19 mouse cellular contexts compared by ENCODE assay signal in the genomic region with DNA sequence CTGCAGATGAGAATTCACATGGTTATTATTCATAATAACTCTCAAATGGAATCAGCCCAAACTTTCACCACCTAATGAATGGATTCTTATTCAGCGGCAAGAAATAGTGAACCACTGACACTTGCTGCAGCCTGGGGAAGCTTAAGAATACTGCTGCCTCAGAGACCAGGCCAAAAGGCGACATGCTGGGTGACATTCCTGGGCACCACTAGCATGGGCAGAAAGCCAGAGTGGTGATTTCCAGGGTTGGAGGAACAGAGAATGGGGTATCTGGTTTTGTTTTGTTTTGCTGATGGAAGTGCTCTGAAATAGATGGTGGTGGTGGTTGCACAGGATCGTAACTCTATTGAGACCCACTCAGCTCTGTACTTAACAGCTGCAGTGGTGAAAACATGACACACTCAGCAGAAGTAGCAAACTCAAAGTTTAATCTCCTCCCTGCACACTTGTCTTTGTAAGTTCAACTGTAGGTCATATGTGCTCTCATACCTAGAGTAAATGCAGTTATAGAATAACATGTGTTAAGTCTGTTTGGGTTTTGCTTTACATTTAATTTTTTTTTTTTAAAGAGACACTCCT. TPM values are rescaled to one million over a fixed set of nuclear protein-coding genes. Genes with fewer than 3 reads are reported as not detected.
A peak's percentile ranks its signal among the peaks of the same experiment; 100 is the strongest.
DNase-seq lines count a peak whose midpoint lies in the region; ATAC-seq and TF ChIP-seq lines count a peak whose summit lies in the region.
"Had no signal": no experiment of that assay in that cellular context is flagged by ENCODE, and none has a peak within 500 bp of the region (broad histone marks: within the 10 kb centered on the region; RNA-seq: fewer than 3 reads in every experiment).

No protein-coding gene starts in this region.

- H3K4me1 ChIP-seq in hindbrain, embryonic 16.5 days (ENCODE audit: control insufficient read depth, insufficient read depth, low read depth, low read length), result no peaks in the 10 kb centered on the region
- H3K4me1 ChIP-seq in hindbrain, embryonic 12.5 days, result no peaks in the 10 kb centered on the region
- H3K4me1 ChIP-seq in midbrain, postnatal 0 days (ENCODE audit: insufficient read depth, low read length), result no peaks in the 10 kb centered on the region
- H3K4me1 ChIP-seq in midbrain, embryonic 14.5 days (ENCODE audit: control insufficient read depth, insufficient read depth, low read length), result no peaks in the 10 kb centered on the region
- H3K4me1 ChIP-seq in cerebellum, adult 2 months (ENCODE audit: control insufficient read depth, insufficient read depth, low read length), result no peaks in the 10 kb centered on the region; the same call in 1 of the 2 replicates
- no peaks in the 10 kb centered on the region for H3K4me1 ChIP-seq in forebrain, embryonic 15.5 days
- H3K4me1 ChIP-seq: heart, embryonic 10.5 days; kidney, embryonic 15.5 days; lung, embryonic 15.5 days had no signal

- 67% methylated on average over 3 of the region's 3 CpGs for WGBS in hindbrain, embryonic 16.5 days
- WGBS in hindbrain, embryonic 12.5 days, result 73% methylated on average over 3 of the region's 3 CpGs
- WGBS in midbrain, postnatal 0 days, result 56% methylated on average over 3 of the region's 3 CpGs
- 82% methylated on average over 3 of the region's 3 CpGs for WGBS in midbrain, embryonic 14.5 days
- 28% methylated on average over 3 of the region's 3 CpGs for WGBS in cerebellum, adult 2 months
- 77% methylated on average over 3 of the region's 3 CpGs for WGBS in forebrain, embryonic 15.5 days

- no peak overlapping the region for H3K27ac ChIP-seq in hindbrain, embryonic 16.5 days (ENCODE audit: low read depth, low read length)
- H3K27ac ChIP-seq in hindbrain, embryonic 12.5 days, result no peak overlapping the region
- no peak overlapping the region for H3K27ac ChIP-seq in midbrain, postnatal 0 days (ENCODE audit: low read depth, low read length)
- H3K27ac ChIP-seq in midbrain, embryonic 14.5 days (replicated peaks; ENCODE audit: low read depth, low read length), result no peak overlapping the region
- H3K27ac ChIP-seq in cerebellum, adult 2 months (ENCODE audit: insufficient read depth, low read length), result no peak overlapping the region
- H3K27ac ChIP-seq in forebrain, embryonic 15.5 days (replicated peaks), result no peak overlapping the region
- H3K27ac ChIP-seq: heart, embryonic 10.5 days; kidney, embryonic 15.5 days; lung, embryonic 15.5 days; stomach, postnatal 0 days had no signal

- peak; percentile 64; the same call in 1 of the 2 replicates for ATAC-seq in hindbrain, embryonic 16.5 days
- no peak for ATAC-seq in hindbrain, embryonic 12.5 days (ENCODE audit: low FRiP score)
- no peak for ATAC-seq in midbrain, postnatal 0 days (ENCODE audit: low FRiP score)
- ATAC-seq in midbrain, embryonic 14.5 days (ENCODE audit: low FRiP score, low TSS enrichment), result no peak
- no peak for ATAC-seq in forebrain, embryonic 15.5 days (replicated peaks)

- DNase-seq in midbrain, postnatal 0 days (ENCODE audit: low spot score), result peak; percentile 66
- no peak for DNase-seq in midbrain, embryonic 14.5 days
- DNase-seq in cerebellum, adult 2 months, result peak; percentile 70 to 83
- DNase-seq in cerebellum, postnatal 36 days, result peak; percentile 72 to 78
- DNase-seq: gastrocnemius, postnatal 14 days; heart, postnatal 14 days; layer of hippocampus, adult 9-11 months; thymus, postnatal 36 days had no signal

- no peak overlapping the region for H3K4me2 ChIP-seq in hindbrain, embryonic 16.5 days (ENCODE audit: low read length)
- H3K4me2 ChIP-seq in hindbrain, embryonic 12.5 days (replicated peaks), result no peak overlapping the region
- H3K4me2 ChIP-seq in midbrain, postnatal 0 days (ENCODE audit: low read depth, low read length, poor library complexity, severe bottlenecking), result no peak overlapping the region
- no peak overlapping the region for H3K4me2 ChIP-seq in midbrain, embryonic 14.5 days (ENCODE audit: low read length)
- no peak overlapping the region for H3K4me2 ChIP-seq in forebrain, embryonic 15.5 days (replicated peaks)
- H3K4me2 ChIP-seq: kidney, embryonic 15.5 days; liver, embryonic 11.5 days; lung, embryonic 15.5 days had no signal

- H3K9me3 ChIP-seq in hindbrain, embryonic 16.5 days (ENCODE audit: control insufficient read depth, low read length), result no peaks in the 10 kb centered on the region
- no peaks in the 10 kb centered on the region for H3K9me3 ChIP-seq in hindbrain, embryonic 12.5 days (replicated peaks)
- H3K9me3 ChIP-seq in midbrain, postnatal 0 days (ENCODE audit: low read length), result no peaks in the 10 kb centered on the region
- H3K9me3 ChIP-seq in midbrain, embryonic 14.5 days (ENCODE audit: control insufficient read depth, low read length), result no peaks in the 10 kb centered on the region
- no peaks in the 10 kb centered on the region for H3K9me3 ChIP-seq in forebrain, embryonic 15.5 days
- H3K9me3 ChIP-seq: heart, embryonic 10.5 days; kidney, embryonic 15.5 days; lung, embryonic 15.5 days had no signal

- H3K27me3 ChIP-seq in hindbrain, embryonic 16.5 days (replicated peaks; ENCODE audit: control insufficient read depth, insufficient read depth, low read length), result no peaks in the 10 kb centered on the region
- H3K27me3 ChIP-seq in hindbrain, embryonic 12.5 days, result no peaks in the 10 kb centered on the region
- no peaks in the 10 kb centered on the region for H3K27me3 ChIP-seq in midbrain, postnatal 0 days (ENCODE audit: insufficient read depth, low read length)
- no peaks in the 10 kb centered on the region for H3K27me3 ChIP-seq in midbrain, embryonic 14.5 days (ENCODE audit: control insufficient read depth, insufficient read depth, low read length)
- no peaks in the 10 kb centered on the region for H3K27me3 ChIP-seq in cerebellum, adult 2 months (ENCODE audit: control insufficient read depth, insufficient read depth, low read length)
- no peaks in the 10 kb centered on the region for H3K27me3 ChIP-seq in forebrain, embryonic 15.5 days
- H3K27me3 ChIP-seq: kidney, embryonic 15.5 days; lung, embryonic 15.5 days had no signal

- TF ChIP-seq CTCF in midbrain, postnatal 0 days (IDR thresholded peaks at IDR 0.05), result no peak
- no peak for TF ChIP-seq CTCF in cerebellum, adult 2 months (IDR thresholded peaks at IDR 0.05; ENCODE audit: borderline replicate concordance, insufficient read depth, low read depth, low read length)

- no peak overlapping the region for H3K9ac ChIP-seq in hindbrain, embryonic 16.5 days (ENCODE audit: low read depth, low read length)
- no peak overlapping the region for H3K9ac ChIP-seq in hindbrain, embryonic 12.5 days
- no peak overlapping the region for H3K9ac ChIP-seq in midbrain, postnatal 0 days (replicated peaks; ENCODE audit: low read length, poor library complexity, severe bottlenecking)
- H3K9ac ChIP-seq in midbrain, embryonic 14.5 days (replicated peaks; ENCODE audit: low read length), result no peak overlapping the region
- no peak overlapping the region for H3K9ac ChIP-seq in forebrain, embryonic 15.5 days (replicated peaks)
- H3K9ac ChIP-seq: kidney, embryonic 15.5 days; lung, embryonic 15.5 days had no signal

- no peak for TF ChIP-seq POLR2A in cerebellum, adult 2 months (IDR thresholded peaks at IDR 0.05; ENCODE audit: borderline replicate concordance, insufficient read depth, low read length)

- no peak overlapping the region for H3K4me3 ChIP-seq in hindbrain, embryonic 16.5 days (ENCODE audit: low read length)
- H3K4me3 ChIP-seq in hindbrain, embryonic 12.5 days, result no peak overlapping the region
- H3K4me3 ChIP-seq in midbrain, postnatal 0 days (ENCODE audit: low read depth, low read length), result no peak overlapping the region
- no peak overlapping the region for H3K4me3 ChIP-seq in midbrain, embryonic 14.5 days (replicated peaks; ENCODE audit: low read depth, low read length)
- no peak overlapping the region for H3K4me3 ChIP-seq in cerebellum, adult 2 months (replicated peaks; ENCODE audit: insufficient read depth, low read depth, low read length)
- H3K4me3 ChIP-seq in forebrain, embryonic 15.5 days, result no peak overlapping the region
- H3K4me3 ChIP-seq: heart, embryonic 10.5 days; kidney, embryonic 15.5 days; lung, embryonic 15.5 days had no signal

- H3K36me3 ChIP-seq in hindbrain, embryonic 16.5 days (ENCODE audit: control insufficient read depth, insufficient read depth, low read length), result no peaks in the 10 kb centered on the region
- H3K36me3 ChIP-seq in hindbrain, embryonic 12.5 days, result no peaks in the 10 kb centered on the region
- H3K36me3 ChIP-seq in midbrain, postnatal 0 days (ENCODE audit: insufficient read depth, low read length), result no peaks in the 10 kb centered on the region
- no peaks in the 10 kb centered on the region for H3K36me3 ChIP-seq in midbrain, embryonic 14.5 days (ENCODE audit: control insufficient read depth, insufficient read depth, low read length)
- no peaks in the 10 kb centered on the region for H3K36me3 ChIP-seq in forebrain, embryonic 15.5 days
- H3K36me3 ChIP-seq: heart, embryonic 10.5 days; kidney, embryonic 15.5 days; lung, embryonic 15.5 days had no signal

RNA-seq across cellular contexts. Expression of gene Pcx, which starts 38.1 kb away (rescaled TPM):
- 52.5 and 53.2 TPM in 2 replicates for polyA plus RNA-seq in hindbrain, embryonic 16.5 days (2015; fragmentation: Nextera tagmentation; extraction: Ambion mirVana)
- polyA plus RNA-seq in hindbrain, embryonic 12.5 days (2016; fragmentation: Nextera tagmentation; extraction: Ambion mirVana), result 24.8 and 25.2 TPM in 2 replicates
- 45.1 and 57.8 TPM in 2 replicates for total RNA-seq in midbrain, postnatal 0 days (2014; rRNA removed)
- 32.0 and 41.2 TPM in 2 replicates for polyA plus RNA-seq in midbrain, postnatal 0 days (2015; fragmentation: Nextera tagmentation; extraction: Ambion mirVana)
- 18.0 and 20.5 TPM in 2 replicates for polyA plus RNA-seq in midbrain, embryonic 14.5 days (2014; fragmentation: Nextera tagmentation; extraction: Ambion mirVana)
- polyA plus RNA-seq in cerebellum, adult 2 months (2012; rRNA removed), result 59.7 and 61.4 TPM in 2 replicates
- polyA plus RNA-seq in forebrain, embryonic 15.5 days (2015; fragmentation: Nextera tagmentation; extraction: Ambion mirVana), result 26.8 and 28.4 TPM in 2 replicates

RNA-seq across cellular contexts. Expression of gene 2010003K11Rik, which starts 50.0 kb away (rescaled TPM):
- polyA plus RNA-seq in hindbrain, embryonic 16.5 days (2015; fragmentation: Nextera tagmentation; extraction: Ambion mirVana), result not detected in 2 replicates
- polyA plus RNA-seq in hindbrain, embryonic 12.5 days (2016; fragmentation: Nextera tagmentation; extraction: Ambion mirVana), result not detected in 2 replicates
- not detected in 2 replicates for total RNA-seq in midbrain, postnatal 0 days (2014; rRNA removed)
- 0.23 TPM in 1 of 2 replicates, not detected in the other for polyA plus RNA-seq in midbrain, postnatal 0 days (2015; fragmentation: Nextera tagmentation; extraction: Ambion mirVana)
- polyA plus RNA-seq in midbrain, embryonic 14.5 days (2014; fragmentation: Nextera tagmentation; extraction: Ambion mirVana), result not detected in 2 replicates
- polyA plus RNA-seq in cerebellum, adult 2 months (2012; rRNA removed), result not detected in 2 replicates
- polyA plus RNA-seq in forebrain, embryonic 15.5 days (2015; fragmentation: Nextera tagmentation; extraction: Ambion mirVana), result not detected in 2 replicates
- total RNA-seq: gastrocnemius, postnatal 14 days; left cerebral cortex, postnatal 36 days; megakaryocyte-erythroid progenitor cell, adult 5-6 weeks; neutrophil, adult 5-6 weeks had no signal
- polyA plus RNA-seq: heart, embryonic 10.5 days; kidney, embryonic 15.5 days; lung, embryonic 15.5 days had no signal
